Mouse (Mus musculus) CD4-positive helper T cell, adult 2 months (primary cell): ENCODE results near the gene Xkr8.
"Not testable (repeated sequence)": the region's sequence is repeated elsewhere in the genome, so short reads cannot be mapped to it uniquely, and the experiment has no call there.

ENCODE experiments used
- DNase-seq: peaks from one replicate; pipeline ENCODE4 v3.0.0-alpha.2; 2012; ENCODE audit warnings: low read depth, missing footprints, low spot score

Xkr8 gene

GRCm38 (mm10) chr4:132737154-132737553 lies 4.8 kb upstream of the Xkr8 start:
- DNase-seq, result not testable (repeated sequence)

GRCm38 (mm10) chr4:132735894-132736293 lies 3.5 kb upstream of the Xkr8 start:
- no peak for DNase-seq

- DNase-seq, result no peak
These were observed 3.0 kb upstream of the Xkr8 start for GRCm38 (mm10) chr4:132735389-132735788.

- no peak for DNase-seq
These were observed 2.4 kb upstream of the Xkr8 start for GRCm38 (mm10) chr4:132734766-132735165.

GRCm38 (mm10) chr4:132733071-132733770 lies 875 bp upstream of the Xkr8 start:
- no peak for DNase-seq

GRCm38 (mm10) chr4:132731616-132732015 lies 730 bp downstream of the Xkr8 start:
- DNase-seq, result no peak

GRCm38 (mm10) chr4:132728233-132728632 lies 4.1 kb downstream of the Xkr8 start:
- DNase-seq, result no peak

- no peak for DNase-seq
These were observed 14.1 kb downstream of the Xkr8 start for GRCm38 (mm10) chr4:132718251-132718650.

- DNase-seq, result no peak
These were observed 19.2 kb downstream of the Xkr8 start for GRCm38 (mm10) chr4:132713181-132713580.

GRCm38 (mm10) chr4:132706885-132707284 lies 25.5 kb downstream of the Xkr8 start:
- no peak for DNase-seq

GRCm38 (mm10) chr4:132702076-132702475 lies 30.3 kb downstream of the Xkr8 start:
- no peak for DNase-seq

- no peak for DNase-seq
These were observed 39.0 kb downstream of the Xkr8 start for GRCm38 (mm10) chr4:132693366-132693765.

- DNase-seq, result no peak
These were observed 42.7 kb downstream of the Xkr8 start for GRCm38 (mm10) chr4:132689634-132690033.

- peak; percentile 63 for DNase-seq
These were observed 55.4 kb downstream of the Xkr8 start for GRCm38 (mm10) chr4:132676771-132677539.
